Mouse (Mus musculus): ENCODE results near the gene Ago4. TPM values are rescaled to one million over a fixed set of nuclear protein-coding genes. Genes with fewer than 3 reads are reported as not detected.

Gene Ago4
- 3.6 TPM for polyA plus RNA-seq (2014; fragmentation: Illumina TruSeq; extraction: RNeasy Lipid Tissue Mini Kit (QIAGEN cat#74804); ENCODE audit: low read depth, low replicate concordance)

GRCm38 (mm10) chr4:126532827-126533728 is at the start of gene Ago4:
TSS of gene Ago4 (minus strand) at chr4:126533472.

GRCm38 (mm10) chr4:126556809-126557711 is 23.8 kb upstream of the Ago4 start, which contains the start of gene Clspn:
TSS of gene Clspn (plus strand) at chr4:126556935.

GRCm38 (mm10) chr4:126468285-126468901 is 64.9 kb downstream of the Ago4 start, which contains the start of gene Ago1:
TSS of gene Ago1 (minus strand) at chr4:126468583.

Other genes starting within 250 kb of the Ago4 start
- 0.16 TPM for gene Col8a2, start 246.7 kb downstream of the Ago4 start, polyA plus RNA-seq (2014; fragmentation: Illumina TruSeq; extraction: RNeasy Lipid Tissue Mini Kit (QIAGEN cat#74804); ENCODE audit: low read depth, low replicate concordance)
- not detected for gene Adprhl2, start 211.8 kb downstream of the Ago4 start, polyA plus RNA-seq (2014; fragmentation: Illumina TruSeq; extraction: RNeasy Lipid Tissue Mini Kit (QIAGEN cat#74804); ENCODE audit: low read depth, low replicate concordance)
- not detected for gene Tekt2, start 207.8 kb downstream of the Ago4 start, polyA plus RNA-seq (2014; fragmentation: Illumina TruSeq; extraction: RNeasy Lipid Tissue Mini Kit (QIAGEN cat#74804); ENCODE audit: low read depth, low replicate concordance)
- 8.6 TPM for gene Ago3, start 103.9 kb downstream of the Ago4 start, polyA plus RNA-seq (2014; fragmentation: Illumina TruSeq; extraction: RNeasy Lipid Tissue Mini Kit (QIAGEN cat#74804); ENCODE audit: low read depth, low replicate concordance)
- gene Ago1, start 64.9 kb downstream of the Ago4 start, polyA plus RNA-seq (2014; fragmentation: Illumina TruSeq; extraction: RNeasy Lipid Tissue Mini Kit (QIAGEN cat#74804); ENCODE audit: low read depth, low replicate concordance): 14.5 TPM
- 0.24 TPM for gene Clspn, start 23.5 kb upstream of the Ago4 start, polyA plus RNA-seq (2014; fragmentation: Illumina TruSeq; extraction: RNeasy Lipid Tissue Mini Kit (QIAGEN cat#74804); ENCODE audit: low read depth, low replicate concordance)
- 4.0 TPM for gene 5730409E04Rik, start 76.3 kb upstream of the Ago4 start, polyA plus RNA-seq (2014; fragmentation: Illumina TruSeq; extraction: RNeasy Lipid Tissue Mini Kit (QIAGEN cat#74804); ENCODE audit: low read depth, low replicate concordance)
- 52.1 TPM for gene Psmb2, start 144.2 kb upstream of the Ago4 start, polyA plus RNA-seq (2014; fragmentation: Illumina TruSeq; extraction: RNeasy Lipid Tissue Mini Kit (QIAGEN cat#74804); ENCODE audit: low read depth, low replicate concordance)
- not detected for gene Tfap2e, start 202.8 kb upstream of the Ago4 start, polyA plus RNA-seq (2014; fragmentation: Illumina TruSeq; extraction: RNeasy Lipid Tissue Mini Kit (QIAGEN cat#74804); ENCODE audit: low read depth, low replicate concordance)
- gene Ncdn, start 220.0 kb upstream of the Ago4 start, polyA plus RNA-seq (2014; fragmentation: Illumina TruSeq; extraction: RNeasy Lipid Tissue Mini Kit (QIAGEN cat#74804); ENCODE audit: low read depth, low replicate concordance): not detected
- gene AU040320, start 220.1 kb upstream of the Ago4 start, polyA plus RNA-seq (2014; fragmentation: Illumina TruSeq; extraction: RNeasy Lipid Tissue Mini Kit (QIAGEN cat#74804); ENCODE audit: low read depth, low replicate concordance): 12.5 TPM

Data from kidney, adult 10 weeks (tissue).